Mouse (Mus musculus) liver, adult 2 months (tissue): ENCODE measurements around the gene Wnt2b.

ENCODE experiments used
- CTCF ChIP-seq: fragments of 200-500 bp; IDR thresholded peaks from 2 replicates; pipeline ENCODE4 v1.5.1; 2011; ENCODE audit warnings: low read depth, low read length, control low read depth
- POLR2A ChIP-seq: fragments of 200-500 bp; IDR thresholded peaks from 2 replicates; pipeline ENCODE4 v1.6.1; 2011; ENCODE audit warnings: low read length, control low read depth; ENCODE audit not compliant: insufficient read depth; ENCODE audit errors: extremely low read depth

DNA sequence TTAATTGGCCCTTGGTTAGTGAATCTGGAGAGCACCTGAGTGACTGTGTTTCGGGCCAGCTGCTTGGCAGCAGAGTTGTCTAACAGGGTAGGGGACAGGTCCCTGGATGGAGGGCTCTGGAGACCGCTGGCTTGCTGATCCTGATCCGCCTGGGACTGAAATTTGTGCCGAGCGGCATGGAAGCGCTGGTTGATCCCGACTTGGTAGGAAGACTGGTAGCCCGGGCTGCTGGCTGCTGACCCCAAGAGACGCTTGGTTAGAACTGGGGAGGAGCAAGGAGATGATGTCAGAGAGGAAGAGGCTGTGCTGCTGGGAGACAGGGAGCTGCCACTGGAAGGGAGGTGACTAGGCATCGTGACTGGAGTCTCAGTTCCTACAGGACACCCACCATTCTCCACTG, 43.3 kb upstream of the Wnt2b start:
- TF ChIP-seq CTCF, result no peak
- TF ChIP-seq POLR2A, result no peak
